Mouse (Mus musculus) C2C12 (cell line): ENCODE data around the gene Zfp867.

Experiments
- CEBPB ChIP-seq: IDR thresholded peaks from one replicate; pipeline ENCODE4 v1.6.1; 2011; ENCODE audit warnings: low read depth, mild to moderate bottlenecking, control low read depth, moderate library complexity
- CTCF ChIP-seq: IDR thresholded peaks from one replicate; pipeline ENCODE4 v1.5.1; 2011; ENCODE audit not compliant: control insufficient read depth, insufficient read depth, insufficient read length
- MAX ChIP-seq: IDR thresholded peaks from one replicate; pipeline ENCODE4 v1.6.1; 2011; ENCODE audit warnings: mild to moderate bottlenecking, control low read depth
- MYOD1 ChIP-seq: IDR thresholded peaks from one replicate; pipeline ENCODE4 v1.6.1; 2011; ENCODE audit warnings: low read depth; ENCODE audit not compliant: control insufficient read depth, insufficient read length
- MYOG ChIP-seq: IDR thresholded peaks from one replicate; pipeline ENCODE4 v1.6.1; 2011; ENCODE audit not compliant: control insufficient read depth, insufficient read length; ENCODE audit errors: extremely low read depth
- USF1 ChIP-seq: IDR thresholded peaks from one replicate; pipeline ENCODE4 v1.6.1; 2011; ENCODE audit warnings: low read depth, mild to moderate bottlenecking, control low read depth, moderate library complexity

DNA sequence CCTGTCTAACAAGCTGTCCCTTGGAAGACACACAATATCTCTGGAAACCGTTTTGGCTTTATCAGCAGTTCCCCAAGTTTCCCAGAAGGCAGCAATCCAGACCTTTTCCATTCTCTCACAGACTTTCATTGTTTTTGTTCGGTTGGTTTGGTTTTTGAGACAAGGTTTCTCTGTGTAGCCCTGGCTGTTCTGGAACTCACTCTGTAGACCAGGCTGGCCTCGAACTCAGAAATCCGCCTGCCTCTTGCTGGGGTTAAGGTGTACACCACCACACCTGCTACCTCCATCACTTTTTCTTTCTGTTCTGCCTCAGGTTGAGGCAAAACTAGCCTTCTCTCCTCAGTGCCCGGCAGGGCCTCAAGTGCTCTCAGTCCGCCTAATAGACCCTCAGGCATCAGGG is 42.1 kb upstream of the Zfp867 start:
- TF ChIP-seq MYOD1 (no peak), CTCF (no peak), USF1 (no peak), MAX (no peak), CEBPB (no peak), MYOG (no peak)
